Mouse (Mus musculus): ENCODE data around the gene Rad51b. TPM values are rescaled to one million over a fixed set of nuclear protein-coding genes. Genes with fewer than 3 reads are reported as not detected.

The Rad51b gene
- polyA plus RNA-seq, 1 experiment from 2014 or later = 7.7 TPM

DNA sequence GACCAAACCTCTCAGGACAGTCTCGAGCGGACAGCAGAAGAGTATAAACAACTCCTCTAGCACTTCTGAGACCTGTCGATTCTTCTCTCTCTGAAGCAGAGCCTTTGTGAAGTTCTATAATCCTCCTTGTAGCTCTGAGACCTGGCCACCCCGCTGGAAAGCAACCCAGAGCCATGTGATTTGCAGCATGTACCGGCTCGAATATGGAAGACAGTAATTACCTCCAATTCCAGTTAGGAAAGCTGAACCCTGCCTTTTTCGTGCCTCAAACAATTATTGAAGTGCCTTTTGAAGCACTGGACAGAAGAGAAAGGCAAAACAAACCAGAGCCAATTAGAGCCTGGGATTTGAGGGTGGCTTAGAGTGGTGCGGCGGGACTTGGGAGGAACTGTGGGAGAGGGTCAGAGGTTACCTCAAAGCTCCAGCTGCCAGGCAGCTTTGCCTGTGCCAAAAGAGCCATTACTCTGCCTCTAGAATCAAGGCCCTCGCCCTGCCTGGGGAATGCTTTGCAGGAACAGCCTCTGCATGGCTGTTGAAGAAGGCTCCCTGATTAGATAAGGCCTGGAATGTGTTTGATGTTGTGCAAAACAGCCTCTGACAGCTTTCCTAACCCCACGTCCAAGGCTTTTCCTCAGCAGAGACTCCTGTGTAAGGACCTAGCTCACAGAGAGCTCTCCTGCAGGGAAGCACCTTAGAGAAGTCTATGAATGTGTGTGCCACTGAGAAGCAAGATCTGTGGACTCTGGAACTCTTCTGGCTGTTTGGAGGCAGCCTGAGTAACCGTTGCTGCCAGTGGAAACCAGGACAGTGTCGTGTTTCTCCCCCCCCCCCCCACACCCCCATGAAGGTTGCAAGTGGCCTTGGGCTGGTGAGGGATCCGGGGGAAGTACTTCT is 562.5 kb downstream of the Rad51b start:
- Histone ChIP-seq H3K9ac (no peak overlapping the region), H3K27ac (peak overlapping the region; percentile 86), H3K9me3 (0 out of 2 replicates have a peak, but pooled peaks cover 3% of the 10 kb centered on the region), H3K4me1 (peaks cover 54% of the 10 kb centered on the region), H3K27me3 (no peaks in the 10 kb centered on the region), H3K4me3 (no peak overlapping the region), H3K36me3 (no peaks in the 10 kb centered on the region), H3K4me2 (replicated peaks) (no peak overlapping the region)
- peak; percentile 83 for ATAC-seq (ENCODE audit: insufficient number of reproducible peaks, insufficient read depth, low FRiP score, low TSS enrichment)
- 15% methylated on average over 14 of the region's 14 CpGs for WGBS

DNA sequence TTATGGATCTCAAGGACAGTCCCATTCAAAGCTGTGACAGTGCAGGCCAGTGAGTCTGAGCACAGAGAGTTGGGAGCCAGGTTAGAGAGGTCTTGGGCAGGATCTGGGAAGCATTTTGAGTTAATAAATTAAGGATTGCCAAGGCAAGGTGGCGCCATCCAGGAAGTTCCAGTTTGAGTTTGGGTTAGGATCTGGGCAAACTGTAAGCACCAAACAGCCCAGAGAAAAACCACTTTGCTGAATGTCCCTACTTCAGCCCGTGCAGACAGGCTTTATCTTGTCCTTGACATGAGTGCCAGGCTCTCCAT is 563.1 kb downstream of the Rad51b start:
- no peak for ATAC-seq (ENCODE audit: insufficient number of reproducible peaks, insufficient read depth, low FRiP score, low TSS enrichment)
- WGBS = 56% methylated on average over 2 of the region's 2 CpGs
- Histone ChIP-seq H3K27me3 (no peaks in the 10 kb centered on the region), H3K4me2 (replicated peaks) (no peak overlapping the region), H3K27ac (peak overlapping the region; percentile 86), H3K9ac (no peak overlapping the region), H3K4me1 (peaks cover 59% of the 10 kb centered on the region), H3K9me3 (0 out of 2 replicates have a peak, but pooled peaks cover 3% of the 10 kb centered on the region), H3K36me3 (no peaks in the 10 kb centered on the region), H3K4me3 (no peak overlapping the region)

Other genes starting within 250 kb of the Rad51b start
- gene Pigh, start 207.6 kb upstream of the Rad51b start, polyA plus RNA-seq (2016; fragmentation: Nextera tagmentation; extraction: Ambion mirVana) = 34.9 and 36.5 TPM in 2 replicates
- gene Arg2, start 166.5 kb upstream of the Rad51b start, polyA plus RNA-seq (2016; fragmentation: Nextera tagmentation; extraction: Ambion mirVana) = 3.3 and 3.7 TPM in 2 replicates
- 90.6 and 98.2 TPM in 2 replicates for gene Vti1b, start 124.6 kb upstream of the Rad51b start, polyA plus RNA-seq (2016; fragmentation: Nextera tagmentation; extraction: Ambion mirVana)
- 24.5 and 24.7 TPM in 2 replicates for gene Rdh11, start 105.0 kb upstream of the Rad51b start, polyA plus RNA-seq (2016; fragmentation: Nextera tagmentation; extraction: Ambion mirVana)
- 1.9 and 2.7 TPM in 2 replicates for gene Rdh12, start 88.4 kb upstream of the Rad51b start, polyA plus RNA-seq (2016; fragmentation: Nextera tagmentation; extraction: Ambion mirVana)
- gene Zfyve26, start 978 bp upstream of the Rad51b start, polyA plus RNA-seq (2016; fragmentation: Nextera tagmentation; extraction: Ambion mirVana) = 17.1 and 18.0 TPM in 2 replicates

Data from embryonic facial prominence, embryonic 12.5 days (tissue).